Mouse (Mus musculus) gastrocnemius, adult 18-20 months (tissue): ENCODE results near the gene 2410131K14Rik. TPM values are rescaled to one million over a fixed set of nuclear protein-coding genes. Genes with fewer than 3 reads are reported as not detected.

Source experiments
- DNase-seq: peaks from one replicate; pipeline ENCODE4 v3.0.0; 2021; ENCODE audit warnings: low spot score
- long read RNA-seq, 2 experiments: library from polyadenylated mRNA; stranded (forward); transcript quantifications; one replicate each; pipeline ENCODE4 v2.0.0; 2021
- total RNA-seq, 2 experiments: library from RNA; stranded (reverse); gene quantifications; 2 replicates each; pipeline ENCODE4 v1.2.3; 2021

The 2410131K14Rik gene
- total RNA-seq: 1 to 10 TPM; 3.6 to 4.7 TPM
- long read RNA-seq, experiment 1, full-length matches to known transcripts: 8 of 9 reads
- long read RNA-seq, experiment 1, partial matches to known transcripts: 0 of 9 reads
- long read RNA-seq, experiment 1, other reads (novel, unspliced or antisense): 1 of 9 reads
- long read RNA-seq, experiment 2, full-length matches to known transcripts: 1 of 5 reads
- long read RNA-seq, experiment 2, partial matches to known transcripts: 0 of 5 reads
- long read RNA-seq, experiment 2, other reads (novel, unspliced or antisense): 4 of 5 reads

DNA sequence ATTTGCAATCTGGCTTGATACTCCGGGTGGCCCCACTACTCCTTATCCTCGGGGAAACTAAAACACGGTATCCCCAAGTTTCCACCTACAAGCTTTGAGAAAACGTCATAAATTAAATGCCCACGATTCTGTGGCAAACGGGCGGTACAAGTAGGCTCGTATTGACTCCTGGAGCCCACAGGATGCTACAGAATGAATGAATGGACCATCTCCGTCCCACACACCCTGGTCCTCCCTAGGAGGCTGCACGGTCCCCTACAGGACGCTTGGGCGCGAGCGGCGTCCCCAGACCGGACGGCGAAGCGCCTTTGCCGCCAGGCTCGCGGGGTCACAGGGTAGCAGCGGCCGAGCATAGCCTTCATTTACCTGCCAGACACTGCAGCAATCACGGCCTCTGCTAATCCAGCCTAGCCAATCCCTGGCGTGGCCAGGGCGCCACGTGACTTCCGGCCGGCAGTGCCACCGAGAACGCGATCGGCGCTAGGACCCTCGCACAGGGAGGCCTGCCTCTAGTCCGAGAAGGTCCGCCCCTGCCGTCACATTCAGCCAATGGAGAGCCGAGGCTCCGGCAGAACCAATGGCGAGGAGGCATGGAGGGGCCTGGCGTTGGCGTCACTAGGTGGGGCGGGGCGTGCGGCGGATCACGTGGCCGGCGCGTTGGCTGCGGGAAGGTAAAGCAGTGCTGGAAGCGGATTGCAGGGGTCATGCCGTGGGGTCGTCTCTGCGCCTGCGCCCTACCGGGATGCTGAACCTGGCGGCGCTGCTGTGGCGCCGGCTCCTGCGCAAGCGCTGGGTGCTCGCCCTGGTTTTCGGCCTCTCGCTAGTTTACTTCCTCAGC, at the start of gene 2410131K14Rik, which contains the start of gene Rnft2:
TSS of gene 2410131K14Rik (plus strand) at position 622 of the 838 bp plus-strand sequence.
TSS of gene Rnft2 (minus strand) at position 511 of the 838 bp plus-strand sequence.
- peak; percentile 100 for DNase-seq

DNA sequence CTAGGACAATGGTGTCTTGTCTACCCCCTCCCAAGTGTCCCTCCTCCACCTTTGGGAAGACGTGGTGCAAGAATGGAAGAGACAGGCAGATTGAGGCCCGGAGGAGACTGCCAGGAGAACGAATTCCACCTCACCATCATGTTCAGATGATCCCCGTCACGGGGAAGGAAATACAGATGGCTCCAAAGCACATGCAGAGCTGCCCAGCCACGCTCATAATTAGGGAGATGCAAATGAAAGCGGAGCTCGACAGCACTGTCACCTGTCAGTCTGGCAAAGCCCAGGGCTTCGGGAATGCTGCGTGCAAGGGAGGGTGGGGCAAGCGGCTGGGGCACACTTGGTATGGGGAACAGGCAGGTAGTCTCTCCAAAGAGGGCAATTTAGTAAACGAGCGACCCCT, 47.6 kb upstream of the 2410131K14Rik start:
- no peak for DNase-seq

DNA sequence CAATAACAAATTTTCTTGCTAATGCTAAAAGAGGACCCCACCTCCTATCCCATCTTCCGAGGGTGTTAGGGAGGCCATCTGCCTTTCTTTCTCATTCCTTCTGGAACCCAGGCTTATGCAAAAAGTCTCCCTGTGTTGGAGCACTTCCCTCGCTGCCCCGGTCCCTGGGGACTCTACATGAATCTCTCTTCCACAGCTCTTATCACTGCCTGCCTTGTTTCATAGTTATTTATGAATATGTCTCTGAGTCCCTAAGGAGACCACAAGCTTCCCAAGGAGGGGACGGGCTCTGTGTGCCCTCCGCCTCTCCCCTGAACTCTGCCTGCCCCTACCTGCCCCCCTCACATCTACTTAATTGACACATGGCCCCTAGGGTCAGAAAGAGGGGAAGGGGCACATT, 45.4 kb upstream of the 2410131K14Rik start:
- no peak for DNase-seq

DNA sequence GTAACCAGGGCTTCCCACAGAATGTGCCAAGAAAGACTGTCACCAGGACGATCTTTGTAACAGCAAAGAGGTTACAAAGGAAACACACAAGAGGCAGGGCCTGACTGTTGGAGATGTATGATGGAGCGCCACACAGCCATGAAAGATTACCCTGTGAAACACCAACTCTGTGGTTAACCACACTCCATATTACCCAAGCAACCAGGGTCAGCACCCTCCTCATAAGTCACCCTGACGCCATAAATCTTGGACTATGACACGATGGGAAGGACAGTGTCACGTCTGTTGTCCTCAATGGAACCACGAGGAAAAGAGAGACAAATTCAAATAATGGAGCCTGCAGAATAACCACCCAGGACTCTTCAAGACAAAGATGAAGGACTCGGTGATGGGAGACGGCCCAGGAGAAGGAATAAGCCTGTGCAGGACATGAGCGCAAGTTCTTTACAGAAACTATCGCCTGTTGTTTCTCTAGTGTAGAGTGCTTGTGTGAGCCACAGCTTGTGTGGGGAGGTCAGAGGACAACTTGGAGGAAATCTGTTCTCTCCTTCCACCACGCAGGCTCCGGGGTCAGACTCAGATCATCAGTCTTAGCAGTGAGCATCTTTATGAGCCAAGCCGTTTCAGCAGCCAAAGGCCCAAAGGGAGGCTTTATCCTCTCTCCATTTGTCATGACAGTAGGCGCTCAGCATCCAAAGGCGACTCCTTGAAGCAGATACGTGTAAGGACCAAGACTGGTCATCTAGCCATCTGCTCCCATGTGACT, 40.2 kb upstream of the 2410131K14Rik start:
- no peak for DNase-seq

DNA sequence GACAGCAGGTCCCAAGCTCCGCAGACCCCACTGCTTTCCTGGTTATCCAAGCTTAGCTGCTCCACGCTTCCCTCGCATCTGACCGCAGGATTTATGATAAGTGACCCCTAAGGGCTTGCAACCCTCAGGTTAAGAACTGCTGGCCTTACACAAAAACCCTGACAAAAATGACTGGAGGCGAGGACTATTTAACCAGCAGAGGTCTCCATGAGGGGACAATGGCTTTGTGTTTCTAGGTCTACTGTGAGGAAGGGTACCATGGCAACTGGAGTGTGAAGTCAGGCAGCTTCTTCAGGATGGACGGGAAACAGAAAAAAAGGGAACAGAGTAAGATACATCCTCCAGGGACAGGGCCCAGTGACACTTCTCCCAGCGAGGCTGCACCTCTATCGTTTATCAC, 39.2 kb upstream of the 2410131K14Rik start:
- DNase-seq: no peak

DNA sequence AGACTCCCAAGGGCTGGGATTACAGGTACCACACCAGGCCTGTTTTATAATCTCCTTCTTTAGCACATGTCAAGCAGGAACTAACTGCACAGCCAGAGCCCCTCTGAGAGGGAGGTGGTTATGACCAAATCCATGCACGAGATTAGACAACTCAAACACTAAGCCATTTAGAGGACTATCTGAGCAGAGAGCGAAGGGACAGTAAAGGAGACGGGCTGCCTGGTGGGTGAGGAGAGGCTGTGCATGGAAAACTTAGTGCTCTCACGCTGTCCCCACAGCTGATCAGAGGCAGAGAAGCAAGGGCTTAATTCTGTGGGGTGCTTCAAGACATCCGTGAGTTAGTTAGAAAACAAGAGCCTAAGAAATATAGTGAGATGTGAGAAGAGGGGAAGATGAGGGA, 31.0 kb upstream of the 2410131K14Rik start:
- DNase-seq: no peak

DNA sequence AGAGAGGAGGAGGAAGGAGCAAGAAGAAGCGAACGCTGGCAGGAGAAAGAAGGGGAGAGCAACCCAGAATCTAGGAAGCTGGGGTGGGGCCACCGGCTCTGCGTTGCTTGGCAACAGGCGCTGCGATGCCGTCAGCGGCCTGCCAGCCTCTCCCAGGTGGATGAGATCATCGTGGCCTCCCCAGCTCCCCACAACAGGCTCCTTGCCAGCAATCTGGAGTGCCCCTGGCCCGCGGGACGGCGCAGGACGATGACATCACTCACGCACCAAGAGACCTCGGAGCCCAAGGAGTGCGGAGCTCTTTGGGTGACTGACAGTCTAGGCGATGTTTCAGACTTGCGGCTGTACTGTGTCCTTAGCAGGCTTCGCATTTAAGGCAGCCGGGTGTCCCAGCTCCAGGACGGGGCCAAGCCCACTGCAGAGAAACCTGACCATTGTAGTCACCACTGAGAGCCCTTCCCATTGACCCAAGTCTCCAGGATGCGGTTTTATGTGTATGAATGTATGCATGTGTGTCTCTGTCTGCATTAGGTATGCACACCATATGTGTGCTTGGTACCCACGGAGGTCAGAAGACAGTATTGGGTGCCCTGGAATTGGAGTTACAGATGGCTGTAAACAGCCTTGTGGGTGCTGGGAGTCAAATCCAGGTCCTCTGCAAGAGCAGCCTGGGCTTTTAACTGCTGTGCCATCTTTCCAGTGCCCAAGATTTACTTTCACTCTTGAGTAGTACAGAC, 30.4 kb upstream of the 2410131K14Rik start:
- DNase-seq: peak; percentile 49

DNA sequence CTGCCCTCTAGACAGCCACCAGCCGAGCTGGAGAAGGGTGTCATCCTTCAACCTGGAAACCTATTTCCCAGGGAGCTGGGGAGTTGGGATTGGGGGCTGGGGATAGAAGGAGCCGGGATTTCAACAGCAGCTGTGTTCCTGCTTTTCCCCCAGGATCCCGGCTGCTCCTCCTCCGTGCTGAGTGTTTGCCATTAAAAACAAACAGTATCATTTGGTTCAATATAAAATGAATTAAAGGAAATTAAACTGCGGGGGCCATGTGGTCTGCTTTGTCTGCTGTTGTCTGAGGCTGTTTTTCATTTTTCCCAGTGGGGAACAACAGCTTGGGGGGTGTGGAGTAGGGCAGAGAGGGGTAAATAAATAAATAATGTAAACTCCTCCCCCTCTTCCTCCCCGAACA, 27.6 kb upstream of the 2410131K14Rik start:
- DNase-seq: peak; percentile 29

DNA sequence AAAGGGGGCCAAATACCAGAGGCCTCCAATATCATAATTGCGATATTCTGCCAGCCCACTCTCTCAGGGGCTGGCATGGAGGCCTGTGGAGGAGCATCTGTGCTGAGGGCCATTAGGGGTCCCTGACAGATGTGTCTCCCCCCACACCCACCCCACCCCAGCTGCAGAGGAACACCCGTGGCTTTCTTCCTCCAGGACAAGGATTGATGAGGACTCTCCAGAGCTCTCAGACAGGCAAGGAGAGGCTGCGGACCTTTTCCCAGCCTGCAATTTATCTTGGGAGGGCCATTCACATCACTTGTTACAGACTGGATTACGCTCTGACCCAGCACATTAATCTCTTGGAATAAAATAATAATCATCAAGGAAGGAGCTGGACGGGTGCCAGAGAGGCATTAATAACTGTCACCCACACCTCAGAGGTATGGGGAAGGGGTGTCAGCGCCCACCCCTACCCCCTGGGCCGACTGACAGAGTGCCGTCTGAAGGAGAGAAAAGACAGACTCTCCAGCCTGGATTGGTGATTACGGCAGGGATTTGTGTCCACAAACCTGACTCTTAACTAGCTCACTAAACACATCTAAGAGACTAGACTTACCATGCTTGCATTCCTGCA, 21.8 kb upstream of the 2410131K14Rik start:
- DNase-seq: no peak

DNA sequence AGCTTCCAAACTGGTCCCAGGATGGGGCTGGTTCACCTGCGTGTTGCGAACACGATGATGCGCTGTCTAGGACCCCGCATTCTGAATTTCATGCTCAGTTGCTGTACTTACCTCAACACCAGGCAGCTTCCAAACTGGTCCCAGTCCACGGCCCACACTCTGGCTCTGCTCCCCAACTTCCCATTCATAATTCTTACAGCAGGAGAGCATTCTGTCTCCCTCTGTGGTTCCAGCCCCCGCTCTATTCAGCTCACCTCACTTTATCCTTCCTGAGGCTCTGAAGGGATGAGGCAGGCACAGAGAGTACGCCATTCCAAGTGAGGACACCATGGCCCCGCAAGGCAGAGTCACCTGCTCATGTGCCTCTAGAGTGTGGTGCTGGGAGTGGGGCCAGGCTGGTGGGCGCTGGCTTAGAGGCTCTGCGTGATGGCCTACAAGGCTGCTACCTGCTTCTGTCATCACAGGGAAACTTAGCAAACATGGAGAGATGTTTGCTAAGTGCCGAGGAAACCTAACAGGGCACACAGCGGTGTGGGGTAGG, 14.9 kb upstream of the 2410131K14Rik start:
- no peak for DNase-seq

DNA sequence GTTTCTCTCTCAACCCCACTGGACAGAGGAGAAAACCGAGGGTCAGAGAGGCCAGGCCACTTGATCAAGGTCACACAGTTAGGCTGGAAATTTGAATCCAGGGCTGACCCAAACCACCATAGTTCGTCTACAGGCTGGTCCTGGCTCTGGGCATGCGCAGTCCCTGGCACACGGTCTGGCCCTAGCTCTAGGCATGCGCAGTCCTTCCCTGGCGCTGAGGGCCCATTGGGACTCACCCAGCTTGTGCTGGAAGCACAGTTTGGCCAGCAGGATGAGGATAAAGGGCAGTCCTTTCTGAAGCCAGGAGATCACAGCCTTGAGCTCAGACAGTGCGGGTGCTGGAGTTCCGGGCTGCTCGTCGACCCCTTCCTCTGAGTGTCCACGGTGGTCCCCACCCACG, 8.1 kb upstream of the 2410131K14Rik start:
- no peak for DNase-seq

DNA sequence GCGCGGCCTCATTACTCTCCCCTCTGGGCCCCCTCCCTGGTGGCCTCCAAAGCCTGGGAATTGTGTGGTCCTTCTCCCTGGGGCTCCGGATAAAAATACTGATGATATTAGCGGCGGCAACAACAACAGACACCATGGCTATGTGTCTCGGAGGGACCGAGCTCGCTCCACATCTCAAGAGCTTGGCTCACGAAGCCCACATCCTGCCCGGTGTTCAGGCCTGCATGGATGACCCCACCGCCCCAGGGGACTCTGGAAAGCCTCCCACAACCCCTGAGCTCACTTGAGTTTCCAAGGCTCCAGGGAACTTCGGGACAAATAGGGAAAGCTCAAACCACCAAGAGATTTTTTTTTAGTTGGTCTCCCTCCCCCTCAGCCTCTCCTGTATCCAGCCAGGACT, 5.4 kb upstream of the 2410131K14Rik start:
- peak; percentile 11 for DNase-seq

DNA sequence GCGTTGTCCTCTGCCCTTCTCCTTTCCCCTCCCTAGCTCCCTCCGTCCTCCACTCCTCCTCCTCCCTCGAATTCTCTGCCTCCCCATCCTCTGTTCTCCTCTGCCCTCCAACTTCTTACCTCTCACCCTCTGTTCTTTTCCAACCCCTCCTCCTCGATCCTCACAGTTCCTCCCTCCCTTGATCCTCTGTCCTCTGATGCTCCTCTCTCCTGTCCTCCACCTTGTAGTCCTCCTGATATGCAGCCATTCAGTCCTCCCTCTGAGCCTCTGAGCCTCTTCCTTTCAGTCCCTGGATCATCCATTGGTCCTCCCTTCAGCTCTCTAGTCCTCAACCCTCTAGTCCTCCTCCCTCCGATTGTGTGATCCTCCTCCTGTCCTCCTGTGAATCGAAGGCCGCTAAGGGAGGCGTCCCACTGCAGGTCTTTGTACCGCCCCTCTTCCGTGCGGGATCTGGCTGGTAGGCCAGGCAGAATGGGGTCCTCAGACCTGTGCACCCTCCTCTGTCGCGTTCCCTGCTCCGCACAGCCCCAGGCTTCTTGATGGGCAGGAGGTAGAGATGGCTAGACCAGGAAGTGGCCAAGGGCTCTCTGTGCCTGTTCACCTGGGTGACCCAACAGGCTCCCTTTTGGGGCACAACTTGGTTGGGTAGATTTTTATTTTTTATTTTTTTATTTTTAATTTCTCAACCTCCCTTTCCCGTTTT, 730 bp downstream of the 2410131K14Rik start:
- DNase-seq: no peak

DNA sequence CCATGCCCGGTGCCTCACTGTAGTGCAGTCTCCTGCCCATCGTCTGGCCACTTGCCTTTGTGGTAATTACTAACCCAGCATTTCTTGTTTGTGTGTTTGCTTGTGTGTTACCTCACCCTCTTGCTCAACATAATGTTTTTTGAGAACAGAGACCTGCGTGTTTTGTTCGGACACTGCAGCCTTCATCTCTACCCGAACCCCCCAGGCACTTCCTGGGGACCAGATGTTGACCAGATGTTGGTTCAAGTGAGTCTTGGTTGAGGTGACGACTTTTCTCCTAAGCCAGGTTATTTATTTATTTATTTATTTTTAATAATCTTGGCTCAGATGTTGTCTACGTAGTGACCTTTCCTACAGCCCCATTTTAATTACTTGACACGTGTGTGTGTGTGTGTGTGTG, 2.4 kb downstream of the 2410131K14Rik start:
- DNase-seq: no peak

DNA sequence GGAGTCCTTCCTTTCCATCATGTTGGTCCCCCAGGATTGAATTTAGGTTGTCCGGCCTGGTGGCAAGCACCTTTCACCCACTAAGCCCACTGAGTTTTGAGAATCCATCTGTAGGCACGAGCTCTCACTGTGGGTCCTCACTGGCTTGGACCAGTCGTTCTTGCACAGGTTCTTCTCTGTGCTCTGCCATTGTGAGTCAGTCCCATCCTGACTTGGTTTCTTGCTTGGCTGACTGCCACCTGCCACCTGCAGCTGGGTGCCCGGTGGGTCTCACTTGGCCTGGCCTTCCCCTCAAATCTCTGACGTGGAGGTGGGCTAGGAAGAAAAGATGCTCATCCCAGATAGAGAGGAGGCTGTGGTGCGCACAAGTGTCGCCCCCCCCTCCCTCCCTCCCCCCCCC, 6.0 kb downstream of the 2410131K14Rik start:
- no peak for DNase-seq

DNA sequence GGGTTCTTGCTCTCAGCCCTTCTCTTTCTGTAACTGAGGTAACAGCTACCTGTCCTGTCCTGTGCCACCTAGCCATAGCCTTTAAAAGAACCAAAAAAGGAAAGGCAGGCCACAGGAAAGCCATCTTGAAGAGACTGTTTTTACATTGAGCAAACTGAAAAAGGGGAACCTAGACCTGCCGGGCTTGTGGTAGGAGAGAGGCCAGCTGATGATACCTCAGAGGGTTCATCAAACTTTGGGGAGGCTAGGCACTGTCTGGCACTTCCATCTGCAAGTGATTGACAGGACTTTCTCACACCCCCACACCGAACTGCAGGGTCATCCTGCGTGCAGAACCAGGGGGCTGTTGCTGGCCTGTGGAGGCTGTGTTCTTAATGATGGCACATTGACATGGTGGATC, 8.5 kb downstream of the 2410131K14Rik start:
- no peak for DNase-seq

DNA sequence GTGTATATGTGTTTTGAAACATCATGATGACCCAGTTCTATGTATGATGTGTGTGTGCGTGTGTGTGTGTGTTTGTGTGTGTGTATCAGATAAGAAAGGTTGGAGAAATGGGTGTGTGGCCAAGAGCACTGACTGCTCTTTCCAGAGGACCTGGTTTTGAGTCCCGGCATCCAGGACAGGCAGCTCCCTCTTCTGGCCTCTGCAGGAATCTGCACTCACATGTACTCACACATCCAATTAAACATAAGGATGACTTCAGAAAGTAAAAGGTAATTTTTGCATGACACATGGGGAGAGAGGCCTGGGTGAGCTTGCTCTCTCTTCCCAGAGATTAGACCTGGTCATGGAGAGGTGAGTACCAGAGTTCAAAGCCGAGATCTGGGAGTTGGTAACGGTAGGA, 12.0 kb downstream of the 2410131K14Rik start:
- no peak for DNase-seq

DNA sequence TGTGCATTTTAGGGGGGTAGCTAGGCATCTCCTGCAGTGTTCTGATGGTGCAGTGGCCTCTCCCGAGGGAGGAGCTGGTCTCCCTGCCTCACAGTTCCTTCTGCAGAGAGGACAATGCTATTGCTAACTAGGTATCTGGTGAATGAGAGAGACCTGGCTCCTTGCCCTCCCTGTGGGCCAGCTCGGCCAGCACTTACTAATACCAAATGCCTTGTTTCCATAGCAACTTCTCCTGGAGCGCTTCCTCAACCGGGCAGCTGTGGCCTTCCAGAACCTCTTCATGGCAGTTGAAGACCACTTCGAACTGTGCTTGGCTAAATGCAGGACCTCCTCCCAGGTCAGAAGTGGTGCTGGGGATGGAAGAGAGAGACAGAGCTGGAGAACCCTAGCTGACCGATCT, 14.1 kb downstream of the 2410131K14Rik start:
- DNase-seq: no peak

DNA sequence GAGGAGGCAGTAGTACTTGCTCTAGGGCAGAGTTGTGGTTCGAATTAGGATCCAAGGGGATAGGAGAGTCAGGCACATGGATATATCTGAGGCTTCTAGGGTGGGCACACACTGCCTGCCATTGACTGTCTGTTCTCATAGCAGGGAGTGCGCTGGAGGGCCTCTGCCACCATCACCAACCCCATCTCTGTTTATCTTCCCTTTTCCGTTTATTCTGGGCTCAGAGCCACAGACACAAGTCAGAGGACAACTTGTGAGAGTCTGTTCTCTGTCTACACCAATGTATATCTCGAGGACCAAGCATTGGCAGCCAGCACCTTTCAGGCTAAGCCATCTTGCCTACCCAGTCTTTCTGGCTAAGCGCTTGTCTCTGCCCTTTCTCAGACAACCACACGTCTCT, 14.6 kb downstream of the 2410131K14Rik start:
- DNase-seq: no peak

DNA sequence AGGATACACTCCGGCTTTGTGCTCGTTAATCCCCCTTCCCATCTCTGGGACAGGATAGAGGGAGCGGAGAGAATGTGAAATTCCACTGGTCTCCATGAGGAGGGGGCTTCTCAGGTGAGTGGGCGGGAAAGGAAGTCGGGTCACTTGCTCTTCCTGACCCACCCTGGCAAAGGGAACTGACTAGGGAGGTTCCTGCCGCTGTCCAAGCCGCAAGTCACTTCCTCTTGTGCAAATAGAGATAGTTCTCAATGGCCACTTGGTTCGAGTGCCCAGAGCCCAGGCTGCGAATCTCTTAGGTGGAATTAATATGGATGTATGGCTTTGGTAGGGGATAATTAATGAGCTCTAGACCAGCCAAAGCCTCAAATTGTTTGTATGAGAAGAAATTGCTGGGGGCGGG, 15.0 kb downstream of the 2410131K14Rik start:
- no peak for DNase-seq
